Mouse (Mus musculus): Measurements from ENCODE around the gene Trim47.

The Trim47 gene

GRCm38 (mm10) chr11:116087194-116088130 is 39.5 kb downstream of the Trim47 start:
- peak; percentile 95 for DNase-seq

- peak; percentile 99 for DNase-seq
Measured at GRCm38 (mm10) chr11:116086258-116087193, 40.5 kb downstream of the Trim47 start, which contains the start of gene Wbp2. Gene Wbp2 (minus strand): TSS chr11:116086995.

- no peak for DNase-seq
Measured at GRCm38 (mm10) chr11:116084166-116084565, 42.8 kb downstream of the Trim47 start.

GRCm38 (mm10) chr11:116083096-116083672 is 43.8 kb downstream of the Trim47 start:
- DNase-seq = no peak

GRCm38 (mm10) chr11:116081081-116081480 is 45.9 kb downstream of the Trim47 start:
- peak; percentile 75 for DNase-seq

- no peak for DNase-seq
Measured at GRCm38 (mm10) chr11:116079511-116079910, 47.5 kb downstream of the Trim47 start.

GRCm38 (mm10) chr11:116078676-116079320 is 48.2 kb downstream of the Trim47 start:
- no peak for DNase-seq

GRCm38 (mm10) chr11:116078221-116078620 is 48.8 kb downstream of the Trim47 start:
- DNase-seq = peak; percentile 86

GRCm38 (mm10) chr11:116077446-116078204 is 49.4 kb downstream of the Trim47 start, which contains the start of gene Unc13d:
Gene Unc13d (minus strand): TSS chr11:116077961.
- peak; percentile 74 for DNase-seq

- no peak for DNase-seq
Measured at GRCm38 (mm10) chr11:116076836-116077235, 50.2 kb downstream of the Trim47 start.

- no peak for DNase-seq
Measured at GRCm38 (mm10) chr11:116076266-116076540, 50.8 kb downstream of the Trim47 start.

- DNase-seq = no peak
Measured at GRCm38 (mm10) chr11:116075539-116076265, 51.3 kb downstream of the Trim47 start.

- no peak for DNase-seq
Measured at GRCm38 (mm10) chr11:116074436-116074991, 52.5 kb downstream of the Trim47 start.

- peak; percentile 52 for DNase-seq
Measured at GRCm38 (mm10) chr11:116072608-116073007, 54.4 kb downstream of the Trim47 start.

- peak; percentile 51 for DNase-seq
Measured at GRCm38 (mm10) chr11:116071510-116071909, 55.5 kb downstream of the Trim47 start.

- DNase-seq = no peak
Measured at GRCm38 (mm10) chr11:116065345-116065744, 61.7 kb downstream of the Trim47 start.

- DNase-seq = no peak
Measured at GRCm38 (mm10) chr11:116064187-116064867, 62.7 kb downstream of the Trim47 start.

GRCm38 (mm10) chr11:116063562-116063961 is 63.4 kb downstream of the Trim47 start:
- no peak for DNase-seq

GRCm38 (mm10) chr11:116062521-116062920 is 64.5 kb downstream of the Trim47 start:
- DNase-seq = no peak

All from lung, postnatal 10 days (tissue).